Mouse (Mus musculus): Measurements from ENCODE around the gene Hbp1. TPM values are rescaled to one million over a fixed set of nuclear protein-coding genes. Genes with fewer than 3 reads are reported as not detected.

Gene Hbp1
- polyA plus RNA-seq (2012; rRNA removed) = 92.7 and 104 TPM in 2 replicates

GRCm38 (mm10) chr12:31949759-31950658 lies at the start of gene Hbp1:
Hbp1 (minus strand) TSS chr12:31950535.
- peak; percentile 86 for DNase-seq (ENCODE audit: low spot score)

- no peak for DNase-seq (ENCODE audit: low spot score)
Measured at GRCm38 (mm10) chr12:31998706-31999105, 48.4 kb upstream of the Hbp1 start.

GRCm38 (mm10) chr12:31997328-31997878 lies 47.1 kb upstream of the Hbp1 start:
- DNase-seq (ENCODE audit: low spot score) = no peak

- no peak for DNase-seq (ENCODE audit: low spot score)
Measured at GRCm38 (mm10) chr12:31996877-31997276, 46.5 kb upstream of the Hbp1 start.

GRCm38 (mm10) chr12:31990575-31990974 lies 40.2 kb upstream of the Hbp1 start:
- no peak for DNase-seq (ENCODE audit: low spot score)

GRCm38 (mm10) chr12:31989726-31990125 lies 39.4 kb upstream of the Hbp1 start:
- no peak for DNase-seq (ENCODE audit: low spot score)

- DNase-seq (ENCODE audit: low spot score) = no peak
Measured at GRCm38 (mm10) chr12:31986463-31986862, 36.1 kb upstream of the Hbp1 start.

- no peak for DNase-seq (ENCODE audit: low spot score)
Measured at GRCm38 (mm10) chr12:31985738-31986137, 35.4 kb upstream of the Hbp1 start.

GRCm38 (mm10) chr12:31984664-31985063 lies 34.3 kb upstream of the Hbp1 start:
- no peak for DNase-seq (ENCODE audit: low spot score)

- DNase-seq (ENCODE audit: low spot score) = no peak
Measured at GRCm38 (mm10) chr12:31984206-31984605, 33.9 kb upstream of the Hbp1 start.

GRCm38 (mm10) chr12:31983769-31984168 lies 33.4 kb upstream of the Hbp1 start:
- DNase-seq (ENCODE audit: low spot score) = no peak

GRCm38 (mm10) chr12:31983238-31983637 lies 32.9 kb upstream of the Hbp1 start:
- DNase-seq (ENCODE audit: low spot score) = no peak

- DNase-seq (ENCODE audit: low spot score) = no peak
Measured at GRCm38 (mm10) chr12:31977613-31978195, 27.4 kb upstream of the Hbp1 start.

- DNase-seq (ENCODE audit: low spot score) = no peak
Measured at GRCm38 (mm10) chr12:31976544-31976943, 26.2 kb upstream of the Hbp1 start.

- no peak for DNase-seq (ENCODE audit: low spot score)
Measured at GRCm38 (mm10) chr12:31973473-31974172, 23.3 kb upstream of the Hbp1 start.

GRCm38 (mm10) chr12:31971547-31971946 lies 21.2 kb upstream of the Hbp1 start:
- no peak for DNase-seq (ENCODE audit: low spot score)

GRCm38 (mm10) chr12:31969111-31969510 lies 18.8 kb upstream of the Hbp1 start:
- no peak for DNase-seq (ENCODE audit: low spot score)

- DNase-seq (ENCODE audit: low spot score) = no peak
Measured at GRCm38 (mm10) chr12:31967536-31967935, 17.2 kb upstream of the Hbp1 start.

GRCm38 (mm10) chr12:31966405-31966804 lies 16.1 kb upstream of the Hbp1 start:
- DNase-seq (ENCODE audit: low spot score) = no peak

GRCm38 (mm10) chr12:31965517-31966212 lies 15.3 kb upstream of the Hbp1 start:
- DNase-seq (ENCODE audit: low spot score) = no peak

- no peak for DNase-seq (ENCODE audit: low spot score)
Measured at GRCm38 (mm10) chr12:31964074-31964473, 13.7 kb upstream of the Hbp1 start.

GRCm38 (mm10) chr12:31955843-31956242 lies 5.5 kb upstream of the Hbp1 start:
- no peak for DNase-seq (ENCODE audit: low spot score)
